Mouse (Mus musculus): Measurements from ENCODE around the gene Phactr3. TPM values are rescaled to one million over a fixed set of nuclear protein-coding genes. Genes with fewer than 3 reads are reported as not detected.

Phactr3 gene
- total RNA-seq, 1 experiment: 1.1 TPM

DNA sequence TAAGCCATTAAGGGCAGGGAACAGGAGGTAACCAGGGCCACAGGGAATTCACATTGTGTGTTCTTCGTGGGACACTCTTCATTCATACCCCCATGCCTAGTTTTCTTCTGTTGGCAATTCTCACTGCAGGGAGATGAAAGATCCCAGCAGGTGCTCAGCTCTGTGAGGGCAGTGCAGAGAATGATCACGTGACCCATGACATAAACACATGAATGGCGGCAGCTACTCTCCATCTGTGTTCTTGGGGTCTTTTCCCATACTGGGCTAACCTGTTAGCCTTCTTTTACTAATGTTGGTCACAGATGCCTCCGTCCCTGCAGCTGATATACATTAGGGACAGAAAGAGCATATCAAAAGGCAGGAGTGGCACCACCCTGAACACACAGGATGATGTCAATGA is 16.9 kb downstream of the Phactr3 start:
- no peak for TF ChIP-seq CHD2 (IDR thresholded peaks at IDR 0.05; ENCODE audit: low read depth, low read length)
- no peak for TF ChIP-seq MAFK (IDR thresholded peaks at IDR 0.05; ENCODE audit: insufficient read depth, low read depth, low read length)
- TF ChIP-seq HCFC1 (IDR thresholded peaks at IDR 0.05; ENCODE audit: borderline replicate concordance, insufficient read depth, low read length): no peak
- no peak for TF ChIP-seq ZC3H11A (IDR thresholded peaks at IDR 0.05; ENCODE audit: borderline replicate concordance, low read depth, low read length)
- no peak for TF ChIP-seq ZNF384 (IDR thresholded peaks at IDR 0.05; ENCODE audit: low read depth, low read length)
- H3K9me3 ChIP-seq (ENCODE audit: control insufficient read depth, insufficient read depth, low read depth, low read length): no peaks in the 10 kb centered on the region
- H3K9ac ChIP-seq (ENCODE audit: insufficient read depth, low read depth, low read length, poor library complexity, severe bottlenecking): no peak overlapping the region
- H3K36me3 ChIP-seq (ENCODE audit: control insufficient read depth, insufficient read depth, low read length, poor library complexity, severe bottlenecking): no peaks in the 10 kb centered on the region
- peaks cover 0 to 5% of the 10 kb centered on the region in 2 experiments; a peak in 1 of 4 replicates for H3K4me1 ChIP-seq (ENCODE audit: control insufficient read depth in 2 of 2, insufficient read depth in 2 of 2, low read length in 2 of 2, poor library complexity in 1 of 2)
- no peak for DNase-seq (ENCODE audit: low read depth, low spot score)
- H3K27ac ChIP-seq (ENCODE audit: insufficient read depth, low read depth, low read length, poor library complexity, severe bottlenecking): no peak overlapping the region
- in situ Hi-C loops (cut with MboI; ENCODE audit: low sequenced_read_pairs in 2 of 2, unreplicated experiment in 2 of 2): loop anchor here in 1 of 2 experiments (10.0 kb wide), 1 partner anchor 129 kb away; no protein-coding TSS in a partner anchor
- no peak overlapping the region for H3K4me3 ChIP-seq (ENCODE audit: insufficient read depth in 1 of 2, low read depth in 1 of 2, low read length in 2 of 2, poor library complexity in 1 of 2, severe bottlenecking in 1 of 2)

GRCm38 (mm10) chr2:178137518-178137917 is 18.7 kb downstream of the Phactr3 start:
- no peaks in the 10 kb centered on the region for H3K36me3 ChIP-seq (ENCODE audit: control insufficient read depth, insufficient read depth, low read length, poor library complexity, severe bottlenecking)

GRCm38 (mm10) chr2:178141489-178141922 is 22.7 kb downstream of the Phactr3 start:
- in situ Hi-C loops (cut with MboI; ENCODE audit: low sequenced_read_pairs in 2 of 2, unreplicated experiment in 2 of 2): no loop called here
- Histone ChIP-seq H3K27ac (ENCODE audit: insufficient read depth, low read depth, low read length, poor library complexity, severe bottlenecking) (no peak overlapping the region), H3K9me3 (ENCODE audit: control insufficient read depth, insufficient read depth, low read depth, low read length) (no peaks in the 10 kb centered on the region), H3K36me3 (ENCODE audit: control insufficient read depth, insufficient read depth, low read length, poor library complexity, severe bottlenecking) (no peaks in the 10 kb centered on the region), H3K9ac (ENCODE audit: insufficient read depth, low read depth, low read length, poor library complexity, severe bottlenecking) (no peak overlapping the region), H3K4me1 (ENCODE audit: control insufficient read depth in 2 of 2, insufficient read depth in 2 of 2, low read length in 2 of 2, poor library complexity in 1 of 2) (peaks cover 0 to 3% of the 10 kb centered on the region in 2 experiments; a peak in 1 of 4 replicates), H3K4me3 (ENCODE audit: insufficient read depth in 1 of 2, low read depth in 1 of 2, low read length in 2 of 2, poor library complexity in 1 of 2, severe bottlenecking in 1 of 2) (no peak overlapping the region)
- TF ChIP-seq ZNF384 (IDR thresholded peaks at IDR 0.05; ENCODE audit: low read depth, low read length) (no peak), ZC3H11A (IDR thresholded peaks at IDR 0.05; ENCODE audit: borderline replicate concordance, low read depth, low read length) (no peak), CHD2 (IDR thresholded peaks at IDR 0.05; ENCODE audit: low read depth, low read length) (no peak), HCFC1 (IDR thresholded peaks at IDR 0.05; ENCODE audit: borderline replicate concordance, insufficient read depth, low read length) (no peak), MAFK (IDR thresholded peaks at IDR 0.05; ENCODE audit: insufficient read depth, low read depth, low read length) (no peak)
- DNase-seq (ENCODE audit: low read depth, low spot score): no peak

More at GRCm38 (mm10) chr2:178137518-178137917, 18.7 kb downstream of the Phactr3 start:
- Histone ChIP-seq H3K9me3 (ENCODE audit: control insufficient read depth, insufficient read depth, low read depth, low read length) (no peaks in the 10 kb centered on the region), H3K9ac (ENCODE audit: insufficient read depth, low read depth, low read length, poor library complexity, severe bottlenecking) (no peak overlapping the region), H3K4me1 (ENCODE audit: control insufficient read depth in 2 of 2, insufficient read depth in 2 of 2, low read length in 2 of 2, poor library complexity in 1 of 2) (peaks cover 0 to 8% of the 10 kb centered on the region in 2 experiments; a peak in 1 of 4 replicates), H3K4me3 (ENCODE audit: insufficient read depth in 1 of 2, low read depth in 1 of 2, low read length in 2 of 2, poor library complexity in 1 of 2, severe bottlenecking in 1 of 2) (no peak overlapping the region), H3K27ac (ENCODE audit: insufficient read depth, low read depth, low read length, poor library complexity, severe bottlenecking) (no peak overlapping the region)
- peak; percentile 49 for DNase-seq (ENCODE audit: low read depth, low spot score)
- TF ChIP-seq ZC3H11A (IDR thresholded peaks at IDR 0.05; ENCODE audit: borderline replicate concordance, low read depth, low read length) (peak; percentile 73; the same call in 1 of the 2 replicates), MAFK (IDR thresholded peaks at IDR 0.05; ENCODE audit: insufficient read depth, low read depth, low read length) (no peak)
- in situ Hi-C loops (cut with MboI; ENCODE audit: low sequenced_read_pairs in 2 of 2, unreplicated experiment in 2 of 2): loop anchor here in 1 of 2 experiments (10.0 kb wide), 1 partner anchor 127 kb away; no protein-coding TSS in a partner anchor

- DNase-seq (ENCODE audit: low read depth, low spot score): no peak
- peaks cover 0 to 3% of the 10 kb centered on the region in 2 experiments; a peak in 1 of 4 replicates for H3K4me1 ChIP-seq (ENCODE audit: control insufficient read depth in 2 of 2, insufficient read depth in 2 of 2, low read length in 2 of 2, poor library complexity in 1 of 2)
- peak overlapping the region; percentile 13 to 54; a peak in 3 of 4 replicates for H3K4me3 ChIP-seq (ENCODE audit: insufficient read depth in 1 of 2, low read depth in 1 of 2, low read length in 2 of 2, poor library complexity in 1 of 2, severe bottlenecking in 1 of 2)
- H3K27ac ChIP-seq (ENCODE audit: insufficient read depth, low read depth, low read length, poor library complexity, severe bottlenecking): no peak overlapping the region
- no peaks in the 10 kb centered on the region for H3K9me3 ChIP-seq (ENCODE audit: control insufficient read depth, insufficient read depth, low read depth, low read length)
- in situ Hi-C loops (cut with MboI; ENCODE audit: low sequenced_read_pairs in 2 of 2, unreplicated experiment in 2 of 2): no loop called here
- 0 out of 2 replicates have a peak overlapping the region, but pooled peaks have one; percentile 36 for H3K9ac ChIP-seq (ENCODE audit: insufficient read depth, low read depth, low read length, poor library complexity, severe bottlenecking)
- no peaks in the 10 kb centered on the region for H3K36me3 ChIP-seq (ENCODE audit: control insufficient read depth, insufficient read depth, low read length, poor library complexity, severe bottlenecking)
- no peak for TF ChIP-seq HCFC1 (IDR thresholded peaks at IDR 0.05; ENCODE audit: borderline replicate concordance, insufficient read depth, low read length)
- no peak for TF ChIP-seq ZNF384 (IDR thresholded peaks at IDR 0.05; ENCODE audit: low read depth, low read length)
- TF ChIP-seq MAFK (IDR thresholded peaks at IDR 0.05; ENCODE audit: insufficient read depth, low read depth, low read length): no peak
- TF ChIP-seq ZC3H11A (IDR thresholded peaks at IDR 0.05; ENCODE audit: borderline replicate concordance, low read depth, low read length): no peak
- TF ChIP-seq CHD2 (IDR thresholded peaks at IDR 0.05; ENCODE audit: low read depth, low read length): no peak
Observed at GRCm38 (mm10) chr2:178142291-178143023, 23.7 kb downstream of the Phactr3 start.

Measured in ES-E14 (cell line).